Mouse (Mus musculus): ENCODE results near the gene Pdcd4. TPM values are rescaled to one million over a fixed set of nuclear protein-coding genes. Genes with fewer than 3 reads are reported as not detected.
"Not testable (repeated sequence)": the region's sequence is repeated elsewhere in the genome, so short reads cannot be mapped to it uniquely, and the experiment has no call there.

Pdcd4 gene
- total RNA-seq, 2 experiments from 2014 or later: 121 TPM

GRCm38 (mm10) chr19:53943802-53944785 lies 52.1 kb downstream of the Pdcd4 start, which contains the start of the genes Shoc2 and Bbip1:
Gene Shoc2, plus strand, starts transcription at chr19:53944306.
Gene Bbip1, minus strand, starts transcription at chr19:53944627.
- peak; percentile 97 to 99 for DNase-seq (ENCODE audit: low spot score in 2 of 2)

- no peak for DNase-seq (ENCODE audit: low spot score in 2 of 2)
These were observed 52.7 kb downstream of the Pdcd4 start for GRCm38 (mm10) chr19:53944786-53945169.

DNA sequence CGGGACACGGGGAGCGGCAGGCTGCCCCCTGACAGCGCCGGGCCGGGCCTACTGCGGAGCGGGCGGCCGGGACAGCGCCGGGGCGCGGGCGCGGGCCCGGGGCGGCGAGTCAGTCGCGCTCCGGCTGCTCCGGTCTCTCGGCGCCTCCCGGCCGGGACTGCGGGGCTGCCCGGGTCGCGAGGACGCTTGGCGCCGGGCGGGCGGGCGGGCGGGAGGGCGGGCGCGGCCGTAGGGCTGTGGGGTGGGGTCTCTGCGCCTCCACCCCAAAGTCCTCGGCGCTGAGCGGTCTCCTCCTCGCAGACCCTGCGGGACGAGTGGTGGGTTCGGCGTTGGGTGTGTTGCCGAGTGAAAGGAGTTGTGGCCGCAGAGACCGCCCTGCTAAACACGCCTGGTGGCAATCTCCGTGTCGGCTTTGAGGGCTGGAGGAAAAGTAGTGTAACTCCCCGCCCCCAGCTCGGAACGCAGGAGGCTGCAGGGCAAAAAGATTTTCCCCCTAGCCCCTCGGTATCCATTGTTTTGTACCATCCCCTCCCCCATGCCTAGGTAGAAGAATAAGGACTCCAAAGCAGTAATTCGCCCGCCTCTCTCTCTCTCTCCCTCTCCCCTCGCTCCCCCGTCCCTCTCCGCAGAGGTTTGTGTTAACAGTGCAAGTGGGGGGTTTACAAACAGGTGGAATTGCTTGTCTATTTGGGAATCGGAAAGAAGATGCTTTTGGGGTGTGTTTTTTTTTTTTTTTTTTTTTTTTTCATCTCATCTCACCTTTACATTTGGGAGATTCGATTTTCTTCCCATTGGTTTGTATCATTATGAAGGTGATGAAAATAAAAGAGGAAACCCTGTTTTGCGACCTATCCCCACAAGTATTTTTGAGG lies 53.4 kb downstream of the Pdcd4 start:
- DNase-seq (ENCODE audit: low spot score in 2 of 2): no peak

GRCm38 (mm10) chr19:53957513-53957912 lies 65.5 kb downstream of the Pdcd4 start:
- DNase-seq (ENCODE audit: low spot score in 2 of 2): no peak

GRCm38 (mm10) chr19:53962511-53962910 lies 70.5 kb downstream of the Pdcd4 start:
- DNase-seq (ENCODE audit: low spot score in 2 of 2): no peak

- DNase-seq (ENCODE audit: low spot score in 2 of 2): not testable (repeated sequence)
These were observed 72.3 kb downstream of the Pdcd4 start for GRCm38 (mm10) chr19:53964347-53964746.

- no peak for DNase-seq (ENCODE audit: low spot score in 2 of 2)
These were observed 73.0 kb downstream of the Pdcd4 start for GRCm38 (mm10) chr19:53964910-53965633.

- no peak for DNase-seq (ENCODE audit: low spot score in 2 of 2)
These were observed 77.2 kb downstream of the Pdcd4 start for GRCm38 (mm10) chr19:53969226-53969625.

GRCm38 (mm10) chr19:53971938-53972337 lies 79.9 kb downstream of the Pdcd4 start:
- DNase-seq (ENCODE audit: low spot score in 2 of 2): no peak

DNA sequence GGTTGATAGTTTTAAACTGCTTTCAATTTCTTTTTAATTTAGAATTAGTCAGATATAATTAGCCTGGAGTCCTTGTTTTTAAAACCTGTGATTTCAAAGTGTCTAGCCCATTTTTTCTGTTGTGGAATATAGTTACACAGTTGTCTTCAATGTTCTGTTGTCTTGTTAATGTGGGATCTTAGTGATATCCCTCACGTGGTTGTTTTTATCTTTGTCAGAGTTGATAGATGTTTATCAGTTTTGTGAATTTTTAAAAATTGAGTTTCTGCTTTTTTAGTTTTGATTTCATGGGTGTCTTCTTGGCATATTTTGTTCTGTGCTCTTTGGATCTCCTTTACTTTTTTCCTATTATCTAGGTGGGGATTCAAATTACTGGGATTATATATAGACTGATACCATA lies 81.6 kb downstream of the Pdcd4 start:
- DNase-seq (ENCODE audit: low spot score in 2 of 2): no peak

Other genes with a start within 250 kb of the Pdcd4 start
- 1 to 10 TPM; 3.1 TPM for gene Rbm20, start 214.9 kb upstream of the Pdcd4 start, total RNA-seq (2021)
- 10 to 100 TPM; 45.6 to 46.8 TPM for gene Shoc2, start 52.1 kb downstream of the Pdcd4 start, total RNA-seq (2021)
- gene Bbip1, start 52.4 kb downstream of the Pdcd4 start, total RNA-seq (2021): 10 to 100 TPM; 66.0 to 74.4 TPM
- gene Adra2a, start 151.9 kb downstream of the Pdcd4 start, total RNA-seq (2021): 10 to 100 TPM; 13.6 to 14.5 TPM